Mouse (Mus musculus): Measurements from ENCODE around the gene Rem1. TPM values are rescaled to one million over a fixed set of nuclear protein-coding genes. Genes with fewer than 3 reads are reported as not detected.

The Rem1 gene
- polyA plus RNA-seq, 1 experiment: not detected

- peak; percentile 20; the same call in 1 of the 2 replicates for TF ChIP-seq CTCF (IDR thresholded peaks at IDR 0.05; ENCODE audit: control insufficient read depth, insufficient read depth, low read length)
- TF ChIP-seq POLR2A (IDR thresholded peaks at IDR 0.05; ENCODE audit: borderline replicate concordance, control insufficient read depth, low read depth, low read length): no peak
- WGBS: 53% methylated on average over 4 of the region's 4 CpGs
Measured at GRCm38 (mm10) chr2:152601275-152601960, 25.3 kb upstream of the Rem1 start.

DNA sequence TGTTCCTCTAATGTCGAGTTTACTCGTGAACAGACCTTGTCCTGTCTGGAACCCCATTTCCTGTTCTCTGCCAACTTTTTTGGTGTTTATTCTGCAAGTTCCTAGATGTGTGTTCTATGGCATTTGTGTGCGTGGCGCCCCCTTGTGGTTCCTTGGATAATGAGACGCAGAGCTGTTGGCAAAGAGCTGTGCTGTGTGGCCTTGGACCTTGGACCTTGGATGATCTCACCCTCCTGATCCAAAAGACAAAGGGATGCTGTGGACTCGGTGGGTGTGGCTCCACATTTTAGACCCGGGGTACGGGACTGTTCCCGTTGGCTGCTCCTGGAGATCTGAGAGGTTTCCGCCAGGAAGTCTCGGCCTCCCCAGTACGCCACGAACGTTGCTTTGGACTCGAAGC is 22.7 kb upstream of the Rem1 start, which contains the start of gene Defb36:
Defb36 (plus strand) TSS at position 271 of the 400 bp plus-strand sequence.
- H3K4me1 ChIP-seq (ENCODE audit: control insufficient read depth, insufficient read depth, low read length): no peaks in the 10 kb centered on the region
- TF ChIP-seq POLR2A (IDR thresholded peaks at IDR 0.05; ENCODE audit: borderline replicate concordance, control insufficient read depth, low read depth, low read length) (no peak), CTCF (IDR thresholded peaks at IDR 0.05; ENCODE audit: control insufficient read depth, insufficient read depth, low read length) (peak; percentile 54; the same call in 1 of the 2 replicates)
- H3K27ac ChIP-seq (ENCODE audit: control insufficient read depth, insufficient read depth, low read depth, low read length, poor library complexity): no peak within 1 kb of the TSS
- H3K4me3 ChIP-seq (replicated peaks; ENCODE audit: control insufficient read depth, low read depth, low read length): no peak within 1 kb of the TSS
- WGBS: 71% methylated on average over 15 of the region's 15 CpGs

More at GRCm38 (mm10) chr2:152601275-152601960, 25.3 kb upstream of the Rem1 start:
- Histone ChIP-seq H3K4me1 (ENCODE audit: control insufficient read depth, insufficient read depth, low read length) (no peaks in the 10 kb centered on the region), H3K27ac (ENCODE audit: control insufficient read depth, insufficient read depth, low read depth, low read length, poor library complexity) (no peak overlapping the region), H3K4me3 (replicated peaks; ENCODE audit: control insufficient read depth, low read depth, low read length) (no peak overlapping the region)

- WGBS: 51% methylated on average over 6 of the region's 6 CpGs
- no peak for TF ChIP-seq CTCF (IDR thresholded peaks at IDR 0.05; ENCODE audit: control insufficient read depth, insufficient read depth, low read length)
- Histone ChIP-seq H3K4me1 (ENCODE audit: control insufficient read depth, insufficient read depth, low read length) (no peaks in the 10 kb centered on the region; the same call in 1 of the 2 replicates), H3K4me3 (replicated peaks; ENCODE audit: control insufficient read depth, low read depth, low read length) (no peak overlapping the region), H3K27ac (ENCODE audit: control insufficient read depth, insufficient read depth, low read depth, low read length, poor library complexity) (no peak overlapping the region)
Measured at GRCm38 (mm10) chr2:152607746-152608145, 19.0 kb upstream of the Rem1 start.

DNA sequence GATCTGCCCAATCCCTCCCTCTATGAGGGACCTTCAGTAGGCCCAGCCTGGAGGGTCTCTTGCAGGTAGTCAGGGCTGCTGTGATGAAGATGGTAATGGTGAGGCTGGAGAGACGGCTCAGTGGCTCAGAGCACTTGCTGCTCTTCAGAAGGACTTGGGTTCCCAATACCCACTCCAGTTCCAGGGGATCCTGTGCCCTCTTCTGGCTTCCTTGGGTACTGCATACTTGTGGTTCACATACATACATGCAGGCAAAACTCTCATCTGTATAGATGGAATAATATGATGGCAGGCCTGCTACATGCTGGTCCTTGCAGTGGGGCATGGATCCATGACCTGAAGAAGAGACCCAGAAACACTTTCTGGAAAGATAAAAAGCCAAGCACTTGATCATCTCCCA is 18.0 kb upstream of the Rem1 start:
- TF ChIP-seq CTCF (IDR thresholded peaks at IDR 0.05; ENCODE audit: control insufficient read depth, insufficient read depth, low read length) (no peak), POLR2A (IDR thresholded peaks at IDR 0.05; ENCODE audit: borderline replicate concordance, control insufficient read depth, low read depth, low read length) (no peak)
- Histone ChIP-seq H3K4me3 (replicated peaks; ENCODE audit: control insufficient read depth, low read depth, low read length) (no peak overlapping the region), H3K27ac (ENCODE audit: control insufficient read depth, insufficient read depth, low read depth, low read length, poor library complexity) (no peak overlapping the region), H3K4me1 (ENCODE audit: control insufficient read depth, insufficient read depth, low read length) (no peaks in the 10 kb centered on the region; the same call in 1 of the 2 replicates)
- 70% methylated on average over 1 of the region's 1 CpGs for WGBS

- no peaks in the 10 kb centered on the region; the same call in 1 of the 2 replicates for H3K4me1 ChIP-seq (ENCODE audit: control insufficient read depth, insufficient read depth, low read length)
- H3K4me3 ChIP-seq (replicated peaks; ENCODE audit: control insufficient read depth, low read depth, low read length): no peak overlapping the region
- TF ChIP-seq POLR2A (IDR thresholded peaks at IDR 0.05; ENCODE audit: borderline replicate concordance, control insufficient read depth, low read depth, low read length) (no peak), CTCF (IDR thresholded peaks at IDR 0.05; ENCODE audit: control insufficient read depth, insufficient read depth, low read length) (no peak)
- H3K27ac ChIP-seq (ENCODE audit: control insufficient read depth, insufficient read depth, low read depth, low read length, poor library complexity): no peak overlapping the region
- WGBS: 70% methylated on average over 7 of the region's 8 CpGs
Measured at GRCm38 (mm10) chr2:152612193-152612592, 14.6 kb upstream of the Rem1 start.

GRCm38 (mm10) chr2:152615563-152615962 is 11.2 kb upstream of the Rem1 start:
- 17% methylated on average over 7 of the region's 7 CpGs for WGBS
- H3K4me1 ChIP-seq (ENCODE audit: control insufficient read depth, insufficient read depth, low read length): no peaks in the 10 kb centered on the region; the same call in 1 of the 2 replicates
- H3K4me3 ChIP-seq (replicated peaks; ENCODE audit: control insufficient read depth, low read depth, low read length): no peak overlapping the region
- no peak overlapping the region for H3K27ac ChIP-seq (ENCODE audit: control insufficient read depth, insufficient read depth, low read depth, low read length, poor library complexity)
- no peak for TF ChIP-seq POLR2A (IDR thresholded peaks at IDR 0.05; ENCODE audit: borderline replicate concordance, control insufficient read depth, low read depth, low read length)
- peak; percentile 58 for TF ChIP-seq CTCF (IDR thresholded peaks at IDR 0.05; ENCODE audit: control insufficient read depth, insufficient read depth, low read length)

DNA sequence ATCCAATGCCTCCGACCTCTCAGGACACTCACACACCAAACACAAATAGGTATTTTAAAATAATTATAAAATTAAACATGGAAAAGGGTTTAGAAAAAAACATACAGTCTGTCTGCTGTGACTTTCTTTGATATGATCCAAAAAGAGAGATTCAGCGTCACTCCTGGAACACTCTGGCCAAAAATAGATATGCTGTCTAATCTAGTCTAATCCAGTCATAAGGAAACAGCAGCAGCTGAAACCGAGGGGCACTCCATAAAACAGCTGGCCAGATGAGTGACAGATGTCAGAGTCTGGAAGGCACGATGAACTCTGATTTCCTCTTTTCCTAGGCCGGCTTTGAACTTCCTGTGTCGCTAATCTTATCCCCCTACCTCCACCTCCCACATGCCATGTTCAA is 10.3 kb upstream of the Rem1 start:
- H3K4me1 ChIP-seq (ENCODE audit: control insufficient read depth, insufficient read depth, low read length): no peaks in the 10 kb centered on the region; the same call in 1 of the 2 replicates
- no peak overlapping the region for H3K27ac ChIP-seq (ENCODE audit: control insufficient read depth, insufficient read depth, low read depth, low read length, poor library complexity)
- WGBS: 30% methylated on average over 6 of the region's 6 CpGs
- no peak for TF ChIP-seq POLR2A (IDR thresholded peaks at IDR 0.05; ENCODE audit: borderline replicate concordance, control insufficient read depth, low read depth, low read length)
- TF ChIP-seq CTCF (IDR thresholded peaks at IDR 0.05; ENCODE audit: control insufficient read depth, insufficient read depth, low read length): no peak
- H3K4me3 ChIP-seq (replicated peaks; ENCODE audit: control insufficient read depth, low read depth, low read length): no peak overlapping the region

DNA sequence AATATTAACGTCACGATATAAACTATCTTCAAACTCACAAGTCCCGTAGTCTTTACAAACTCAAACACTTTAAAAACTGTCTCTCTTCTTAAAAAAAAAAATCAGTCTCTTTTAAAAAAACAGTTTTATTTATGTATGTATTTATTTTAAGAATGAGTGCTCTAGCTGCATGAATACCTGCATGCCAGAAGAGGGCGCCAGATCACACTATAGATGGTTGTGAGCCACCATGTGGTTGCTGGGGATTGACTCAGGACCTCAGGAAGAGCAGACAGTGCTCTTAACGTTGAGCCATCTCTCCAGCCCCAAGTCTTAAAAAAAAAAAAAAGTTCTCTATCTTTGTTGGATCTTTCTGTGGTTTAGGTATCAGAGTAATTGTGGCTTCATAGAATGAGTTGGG is 9.4 kb upstream of the Rem1 start:
- TF ChIP-seq CTCF (IDR thresholded peaks at IDR 0.05; ENCODE audit: control insufficient read depth, insufficient read depth, low read length): peak; percentile 42; the same call in 1 of the 2 replicates
- TF ChIP-seq POLR2A (IDR thresholded peaks at IDR 0.05; ENCODE audit: borderline replicate concordance, control insufficient read depth, low read depth, low read length): no peak
- no peak overlapping the region for H3K27ac ChIP-seq (ENCODE audit: control insufficient read depth, insufficient read depth, low read depth, low read length, poor library complexity)
- WGBS: 65% methylated on average over 5 of the region's 5 CpGs
- no peaks in the 10 kb centered on the region; the same call in 1 of the 2 replicates for H3K4me1 ChIP-seq (ENCODE audit: control insufficient read depth, insufficient read depth, low read length)
- H3K4me3 ChIP-seq (replicated peaks; ENCODE audit: control insufficient read depth, low read depth, low read length): no peak overlapping the region

Measured in bone marrow, adult 2 months (tissue).